Mouse (Mus musculus) Muller cell, postnatal 12 days (primary cell): ENCODE measurements at regions not wholly inside any gene's neighbourhood (a gene's known extent, or its start where the extent isn't known, plus 50 kb on each side); places are given as distances from the start of the nearest gene placed in this dataset.

ENCODE experiments used
- DNase-seq: peaks from one replicate; pipeline ENCODE4 v3.0.0-alpha.2; 2015; ENCODE audit errors: inconsistent ontology term

GRCm38 (mm10) chr7:123059718-123060337, 63.9 kb upstream of the Tnrc6a start:
- DNase-seq: no peak

GRCm38 (mm10) chr7:123063264-123064011, 60.2 kb upstream of the Tnrc6a start:
- no peak for DNase-seq

- peak; percentile 64 for DNase-seq
Observed at GRCm38 (mm10) chr7:123065951-123066351, 57.7 kb upstream of the Tnrc6a start.

GRCm38 (mm10) chr7:123067396-123067795, 56.3 kb upstream of the Tnrc6a start:
- no peak for DNase-seq

GRCm38 (mm10) chr7:123068241-123068640, 55.4 kb upstream of the Tnrc6a start:
- DNase-seq: no peak

GRCm38 (mm10) chr7:123068715-123069273, 54.9 kb upstream of the Tnrc6a start:
- DNase-seq: peak; percentile 76

GRCm38 (mm10) chr7:123069280-123069679, 54.4 kb upstream of the Tnrc6a start:
- peak; percentile 65 for DNase-seq

- DNase-seq: no peak
Observed at GRCm38 (mm10) chr7:123070861-123071260, 52.8 kb upstream of the Tnrc6a start.
